Mouse (Mus musculus): ENCODE results near the gene Galnt16. TPM values are rescaled to one million over a fixed set of nuclear protein-coding genes. Genes with fewer than 3 reads are reported as not detected.

Galnt16 gene
- 32.9 and 35.0 TPM in 2 replicates for polyA plus RNA-seq (2015; fragmentation: Nextera tagmentation; extraction: Ambion mirVana)

GRCm38 (mm10) chr12:80517977-80518376 lies at the start of gene Galnt16:
Gene Galnt16 (plus strand): TSS chr12:80518277.
- H3K36me3 ChIP-seq: no peaks in the 10 kb centered on the region
- H3K27ac ChIP-seq (replicated peaks): peak within 1 kb of the TSS; percentile 93
- peaks cover 20% of the 10 kb centered on the region for H3K27me3 ChIP-seq (replicated peaks)
- peak within 1 kb of the TSS; percentile 83 for H3K9ac ChIP-seq (replicated peaks)
- no peaks in the 10 kb centered on the region for H3K9me3 ChIP-seq (replicated peaks)
- H3K4me1 ChIP-seq: peaks cover 40% of the 10 kb centered on the region
- no peak for ATAC-seq (ENCODE audit: low FRiP score)
- peak within 1 kb of the TSS; percentile 78 for H3K4me2 ChIP-seq
- peak within 1 kb of the TSS; percentile 91 for H3K4me3 ChIP-seq (replicated peaks)
- WGBS: 6% methylated on average over 14 of the region's 14 CpGs

GRCm38 (mm10) chr12:80470206-80470605 lies 47.9 kb upstream of the Galnt16 start:
- Histone ChIP-seq H3K27me3 (replicated peaks) (no peaks in the 10 kb centered on the region), H3K36me3 (no peaks in the 10 kb centered on the region), H3K4me2 (no peak overlapping the region), H3K4me1 (no peaks in the 10 kb centered on the region), H3K27ac (replicated peaks) (no peak overlapping the region), H3K9me3 (replicated peaks) (no peaks in the 10 kb centered on the region), H3K4me3 (replicated peaks) (no peak overlapping the region), H3K9ac (replicated peaks) (no peak overlapping the region)
- 98% methylated on average over 2 of the region's 2 CpGs for WGBS
- no peak for ATAC-seq (ENCODE audit: low FRiP score)

GRCm38 (mm10) chr12:80471926-80472325 lies 46.2 kb upstream of the Galnt16 start:
- 82% methylated on average over 4 of the region's 4 CpGs for WGBS
- H3K9me3 ChIP-seq (replicated peaks): no peaks in the 10 kb centered on the region

DNA sequence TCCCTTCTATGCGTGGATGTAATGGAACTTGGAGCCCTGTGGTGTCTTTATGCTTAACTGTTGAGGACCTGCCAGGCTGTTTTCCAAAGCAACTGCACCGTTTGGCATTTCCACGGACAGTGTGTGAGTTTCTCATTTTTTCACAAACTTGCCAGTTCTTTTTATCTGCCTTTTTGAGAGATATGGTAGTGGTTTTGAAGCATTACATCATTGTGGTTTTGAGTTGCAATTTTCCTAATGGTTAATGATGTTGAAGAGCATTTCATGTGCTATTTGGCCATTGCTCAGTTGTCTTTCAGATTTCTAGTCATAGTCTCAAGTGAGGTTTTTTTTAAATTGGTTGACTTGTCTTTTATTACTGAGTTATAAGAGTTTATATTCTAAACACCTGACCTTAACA lies 44.3 kb upstream of the Galnt16 start:
- Histone ChIP-seq H3K27me3 (replicated peaks) (no peaks in the 10 kb centered on the region), H3K4me1 (no peaks in the 10 kb centered on the region), H3K9ac (replicated peaks) (no peak overlapping the region), H3K9me3 (replicated peaks) (no peaks in the 10 kb centered on the region), H3K36me3 (no peaks in the 10 kb centered on the region), H3K4me3 (replicated peaks) (no peak overlapping the region), H3K4me2 (no peak overlapping the region), H3K27ac (replicated peaks) (no peak overlapping the region)
- no peak for ATAC-seq (ENCODE audit: low FRiP score)
- 82% methylated on average over 3 of the region's 3 CpGs for WGBS

More at GRCm38 (mm10) chr12:80471926-80472325, 46.2 kb upstream of the Galnt16 start:
- no peak overlapping the region for H3K27ac ChIP-seq (replicated peaks)
- H3K27me3 ChIP-seq (replicated peaks): no peaks in the 10 kb centered on the region
- H3K9ac ChIP-seq (replicated peaks): no peak overlapping the region
- no peak for ATAC-seq (ENCODE audit: low FRiP score)
- H3K4me3 ChIP-seq (replicated peaks): no peak overlapping the region
- H3K4me2 ChIP-seq: no peak overlapping the region
- H3K4me1 ChIP-seq: no peaks in the 10 kb centered on the region
- H3K36me3 ChIP-seq: no peaks in the 10 kb centered on the region

- Histone ChIP-seq H3K4me1 (no peaks in the 10 kb centered on the region), H3K9ac (replicated peaks) (no peak overlapping the region), H3K27me3 (replicated peaks) (no peaks in the 10 kb centered on the region), H3K9me3 (replicated peaks) (no peaks in the 10 kb centered on the region), H3K4me3 (replicated peaks) (no peak overlapping the region), H3K36me3 (peaks cover 28% of the 10 kb centered on the region), H3K4me2 (no peak overlapping the region), H3K27ac (replicated peaks) (no peak overlapping the region)
- ATAC-seq (ENCODE audit: low FRiP score): no peak
- 90% methylated on average over 3 of the region's 3 CpGs for WGBS
Observed at GRCm38 (mm10) chr12:80479986-80480385, 38.1 kb upstream of the Galnt16 start.

GRCm38 (mm10) chr12:80483397-80483796 lies 34.7 kb upstream of the Galnt16 start:
- H3K27ac ChIP-seq (replicated peaks): no peak overlapping the region
- H3K27me3 ChIP-seq (replicated peaks): no peaks in the 10 kb centered on the region
- no peak overlapping the region for H3K9ac ChIP-seq (replicated peaks)
- H3K4me1 ChIP-seq: no peaks in the 10 kb centered on the region
- 80% methylated on average over 3 of the region's 3 CpGs for WGBS
- no peak overlapping the region for H3K4me3 ChIP-seq (replicated peaks)
- no peak overlapping the region for H3K4me2 ChIP-seq
- peaks cover 40% of the 10 kb centered on the region for H3K36me3 ChIP-seq
- H3K9me3 ChIP-seq (replicated peaks): no peaks in the 10 kb centered on the region
- no peak for ATAC-seq (ENCODE audit: low FRiP score)

DNA sequence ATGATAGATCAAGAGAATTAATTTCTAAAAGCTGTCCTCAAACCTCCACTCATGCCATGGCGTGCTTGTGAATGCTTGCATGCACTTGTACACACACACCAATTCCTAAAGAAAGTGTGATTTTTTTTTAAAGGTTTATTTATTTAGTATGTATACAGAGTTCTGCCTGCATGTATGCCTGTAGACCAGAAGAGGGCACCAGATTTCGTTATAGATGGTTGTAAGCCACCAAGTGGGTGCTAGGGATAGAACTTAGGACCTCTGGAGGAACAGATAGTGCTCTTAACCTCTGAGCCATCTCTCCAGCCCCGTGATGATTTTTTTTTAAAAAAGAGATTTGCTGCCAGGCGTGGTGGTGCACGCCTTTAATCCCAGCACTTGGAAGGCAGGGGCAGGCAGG lies 24.8 kb upstream of the Galnt16 start:
- Histone ChIP-seq H3K4me1 (no peaks in the 10 kb centered on the region), H3K4me2 (no peak overlapping the region), H3K27ac (replicated peaks) (no peak overlapping the region), H3K9me3 (replicated peaks) (no peaks in the 10 kb centered on the region), H3K4me3 (replicated peaks) (no peak overlapping the region), H3K27me3 (replicated peaks) (no peaks in the 10 kb centered on the region), H3K9ac (replicated peaks) (no peak overlapping the region), H3K36me3 (peaks cover 49% of the 10 kb centered on the region)
- ATAC-seq (ENCODE audit: low FRiP score): no peak
- WGBS: 96% methylated on average over 5 of the region's 5 CpGs

- no peak for ATAC-seq (ENCODE audit: low FRiP score)
Observed at GRCm38 (mm10) chr12:80495691-80496090, 22.4 kb upstream of the Galnt16 start.

GRCm38 (mm10) chr12:80498356-80498755 lies 19.7 kb upstream of the Galnt16 start:
- H3K27me3 ChIP-seq (replicated peaks): no peaks in the 10 kb centered on the region
- peaks cover 8% of the 10 kb centered on the region for H3K36me3 ChIP-seq
- no peak overlapping the region for H3K4me2 ChIP-seq
- WGBS: 61% methylated on average over 4 of the region's 4 CpGs
- H3K27ac ChIP-seq (replicated peaks): no peak overlapping the region
- no peak for ATAC-seq (ENCODE audit: low FRiP score)
- H3K4me1 ChIP-seq: no peaks in the 10 kb centered on the region
- H3K4me3 ChIP-seq (replicated peaks): no peak overlapping the region
- H3K9me3 ChIP-seq (replicated peaks): no peaks in the 10 kb centered on the region
- no peak overlapping the region for H3K9ac ChIP-seq (replicated peaks)

More at GRCm38 (mm10) chr12:80495691-80496090, 22.4 kb upstream of the Galnt16 start:
- H3K4me1 ChIP-seq: no peaks in the 10 kb centered on the region
- H3K4me2 ChIP-seq: no peak overlapping the region
- no peaks in the 10 kb centered on the region for H3K9me3 ChIP-seq (replicated peaks)
- WGBS: 91% methylated on average over 1 of the region's 1 CpGs
- H3K4me3 ChIP-seq (replicated peaks): no peak overlapping the region
- H3K27me3 ChIP-seq (replicated peaks): no peaks in the 10 kb centered on the region
- no peak overlapping the region for H3K27ac ChIP-seq (replicated peaks)
- H3K9ac ChIP-seq (replicated peaks): no peak overlapping the region
- peaks cover 31% of the 10 kb centered on the region for H3K36me3 ChIP-seq

- Histone ChIP-seq H3K9ac (replicated peaks) (no peak overlapping the region), H3K27ac (replicated peaks) (no peak overlapping the region), H3K27me3 (replicated peaks) (no peaks in the 10 kb centered on the region), H3K4me3 (replicated peaks) (no peak overlapping the region), H3K36me3 (no peaks in the 10 kb centered on the region), H3K9me3 (replicated peaks) (no peaks in the 10 kb centered on the region), H3K4me1 (no peaks in the 10 kb centered on the region), H3K4me2 (no peak overlapping the region)
- 30% methylated on average over 1 of the region's 1 CpGs for WGBS
- ATAC-seq (ENCODE audit: low FRiP score): no peak
Observed at GRCm38 (mm10) chr12:80500506-80500905, 17.6 kb upstream of the Galnt16 start.

GRCm38 (mm10) chr12:80504718-80505117 lies 13.4 kb upstream of the Galnt16 start:
- Histone ChIP-seq H3K27me3 (replicated peaks) (no peaks in the 10 kb centered on the region), H3K4me2 (no peak overlapping the region), H3K9me3 (replicated peaks) (no peaks in the 10 kb centered on the region), H3K9ac (replicated peaks) (no peak overlapping the region), H3K4me3 (replicated peaks) (no peak overlapping the region), H3K36me3 (no peaks in the 10 kb centered on the region), H3K4me1 (0 out of 2 replicates have a peak, but pooled peaks cover 4% of the 10 kb centered on the region), H3K27ac (replicated peaks) (no peak overlapping the region)
- 83% methylated on average over 5 of the region's 5 CpGs for WGBS
- ATAC-seq (ENCODE audit: low FRiP score): no peak

GRCm38 (mm10) chr12:80507041-80507745 lies 10.9 kb upstream of the Galnt16 start:
- ATAC-seq (ENCODE audit: low FRiP score): no peak
- Histone ChIP-seq H3K9ac (replicated peaks) (no peak overlapping the region), H3K4me1 (0 out of 2 replicates have a peak, but pooled peaks cover 4% of the 10 kb centered on the region), H3K4me2 (no peak overlapping the region), H3K36me3 (no peaks in the 10 kb centered on the region), H3K27me3 (replicated peaks) (no peaks in the 10 kb centered on the region), H3K27ac (replicated peaks) (no peak overlapping the region), H3K4me3 (replicated peaks) (no peak overlapping the region), H3K9me3 (replicated peaks) (no peaks in the 10 kb centered on the region)
- 36% methylated on average over 14 of the region's 14 CpGs for WGBS

Data from neural tube, embryonic 15.5 days (tissue).